Mouse (Mus musculus) gastrocnemius, postnatal 14 days (tissue): Measurements from ENCODE around the gene Primpol. TPM values are rescaled to one million over a fixed set of nuclear protein-coding genes. Genes with fewer than 3 reads are reported as not detected.

Experiments used
- total RNA-seq, 2 experiments: library from RNA; stranded (reverse); gene quantifications; 2 replicates each; pipeline ENCODE4 v1.2.3; 2021

The Primpol gene
- total RNA-seq, 2 experiments from 2014 or later: 2.7 to 2.8 TPM

Other genes starting within 250 kb of the Primpol start
- gene Acsl1, start 146.2 kb downstream of the Primpol start, total RNA-seq: 100 to 1,000 TPM; 239 to 291 TPM
- 1 to 10 TPM in 1 of 2 experiments, under 1 TPM in 1; 0.55 to 1.1 TPM for gene Cenpu, start 65.2 kb downstream of the Primpol start, total RNA-seq
- 1 to 10 TPM; 5.5 to 9.8 TPM for gene Casp3, start 79 bp upstream of the Primpol start, total RNA-seq
- 10 to 100 TPM; 25.4 to 26.2 TPM for gene Irf2, start 122.5 kb upstream of the Primpol start, total RNA-seq